14 mouse cellular contexts compared by ENCODE assay signal in genomic region chr19:55710841-55711240, GRCm38 (mm10). TPM values are rescaled to one million over a fixed set of nuclear protein-coding genes. Genes with fewer than 3 reads are reported as not detected.
DNase-seq lines count a peak whose midpoint lies in the region.
"Had no signal": no experiment of that assay in that cellular context is flagged by ENCODE, and none has a peak within 500 bp of the region (broad histone marks: within the 10 kb centered on the region; RNA-seq: fewer than 3 reads in every experiment).

No protein-coding gene starts in this region.

- peak; percentile 92 for DNase-seq in fat pad, adult 2 months (ENCODE audit: extremely low read depth, low read depth, low spot score)
- DNase-seq in gonadal fat pad, adult 2 months (ENCODE audit: low read depth) = peak; percentile 97
- DNase-seq in urinary bladder, adult 2 months (ENCODE audit: low spot score) = no peak
- DNase-seq in natural killer cell, adult 2 months (ENCODE audit: low spot score in 2 of 2) = no peak
- DNase-seq: adrenal gland, adult 2 months; adrenal gland, adult 8-10 months; adrenal gland, postnatal 10 days; adrenal gland, postnatal 14 days; adrenal gland, postnatal 25 days; adrenal gland, postnatal 36 days; B cell, adult 2 months; cerebellum, adult 11 months; cerebellum, adult 11-12 months; cerebellum, adult 18-20 months had no signal

RNA-seq across cellular contexts. Expression of gene Tcf7l2, which starts 30.8 kb away (rescaled TPM):
- 10.4 and 14.0 TPM in 2 replicates for polyA plus RNA-seq in gonadal fat pad, adult 2 months (2012; rRNA removed)
- polyA plus RNA-seq in urinary bladder, adult 2 months (2012; rRNA removed) = 15.7 and 23.2 TPM in 2 replicates

Comparison
In these comparisons a context has a peak if more than half of its experiments do, and no peak if none do; other contexts are left out.
1. DNase-seq: peak in fat pad, adult 2 months (single experiment) and gonadal fat pad, adult 2 months (single experiment); none in urinary bladder, adult 2 months (single experiment) and natural killer cell, adult 2 months (0 of 2).